Mouse (Mus musculus): Measurements from ENCODE around the gene Spsb4. TPM values are rescaled to one million over a fixed set of nuclear protein-coding genes. Genes with fewer than 3 reads are reported as not detected.

Gene Spsb4
- polyA plus RNA-seq, 1 experiment, result 0.24 TPM

DNA sequence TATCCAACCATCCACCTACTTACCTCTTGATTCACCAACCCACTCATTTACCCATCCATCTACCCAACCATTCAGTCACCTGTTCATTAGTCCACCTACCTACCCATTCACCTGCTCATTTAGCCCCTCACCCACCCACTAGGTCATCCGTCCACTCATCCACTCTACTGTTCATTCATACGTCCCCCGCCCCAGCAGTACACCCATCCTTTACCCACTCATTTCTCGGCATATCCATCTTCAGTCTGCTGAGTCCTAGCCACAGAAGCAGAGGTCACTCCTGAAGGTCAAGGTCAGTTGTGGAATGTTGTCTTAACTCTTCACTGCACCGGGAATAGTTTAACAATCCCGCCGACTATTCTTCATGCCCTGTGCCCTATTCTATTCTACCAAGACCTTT is 102.6 kb downstream of the Spsb4 start:
- Histone ChIP-seq H3K27me3 (ENCODE audit: control insufficient read depth, insufficient read depth, low read length) (no peaks in the 10 kb centered on the region), H3K4me3 (ENCODE audit: low read depth, low read length) (no peak overlapping the region), H3K27ac (ENCODE audit: insufficient read depth, low read depth, low read length) (no peak overlapping the region), H3K36me3 (ENCODE audit: control insufficient read depth, insufficient read depth, low read length) (no peaks in the 10 kb centered on the region), H3K4me1 (ENCODE audit: control insufficient read depth, insufficient read depth, insufficient read length, low read length) (no peaks in the 10 kb centered on the region)
- WGBS, result 45% methylated on average over 7 of the region's 7 CpGs
- TF ChIP-seq CTCF (IDR thresholded peaks at IDR 0.05; ENCODE audit: extremely low read depth, insufficient read length, insufficient replicate concordance, low read depth, low read length), result no peak
- no peak for TF ChIP-seq POLR2A (IDR thresholded peaks at IDR 0.05; ENCODE audit: low read depth, low read length)

GRCm38 (mm10) chr9:96914851-96915250 is 103.8 kb downstream of the Spsb4 start:
- Histone ChIP-seq H3K27me3 (ENCODE audit: control insufficient read depth, insufficient read depth, low read length) (no peaks in the 10 kb centered on the region), H3K27ac (ENCODE audit: insufficient read depth, low read depth, low read length) (no peak overlapping the region), H3K36me3 (ENCODE audit: control insufficient read depth, insufficient read depth, low read length) (no peaks in the 10 kb centered on the region), H3K4me3 (ENCODE audit: low read depth, low read length) (no peak overlapping the region), H3K4me1 (ENCODE audit: control insufficient read depth, insufficient read depth, insufficient read length, low read length) (peaks cover 3% of the 10 kb centered on the region; the same call in 1 of the 2 replicates)
- TF ChIP-seq CTCF (IDR thresholded peaks at IDR 0.05; ENCODE audit: extremely low read depth, insufficient read length, insufficient replicate concordance, low read depth, low read length) (no peak), POLR2A (IDR thresholded peaks at IDR 0.05; ENCODE audit: low read depth, low read length) (no peak)
- WGBS, result 77% methylated on average over 6 of the region's 6 CpGs

- H3K27me3 ChIP-seq (ENCODE audit: control insufficient read depth, insufficient read depth, low read length), result no peaks in the 10 kb centered on the region
- H3K27ac ChIP-seq (ENCODE audit: insufficient read depth, low read depth, low read length), result no peak overlapping the region
- no peak overlapping the region for H3K4me3 ChIP-seq (ENCODE audit: low read depth, low read length)
- peaks cover 6% of the 10 kb centered on the region; the same call in 1 of the 2 replicates for H3K4me1 ChIP-seq (ENCODE audit: control insufficient read depth, insufficient read depth, insufficient read length, low read length)
- WGBS, result 94% methylated on average over 3 of the region's 3 CpGs
- TF ChIP-seq CTCF (IDR thresholded peaks at IDR 0.05; ENCODE audit: extremely low read depth, insufficient read length, insufficient replicate concordance, low read depth, low read length), result no peak
- no peak for TF ChIP-seq POLR2A (IDR thresholded peaks at IDR 0.05; ENCODE audit: low read depth, low read length)
- H3K36me3 ChIP-seq (ENCODE audit: control insufficient read depth, insufficient read depth, low read length), result no peaks in the 10 kb centered on the region
Measured at GRCm38 (mm10) chr9:96914005-96914404, 104.6 kb downstream of the Spsb4 start.

- TF ChIP-seq POLR2A (IDR thresholded peaks at IDR 0.05; ENCODE audit: low read depth, low read length) (no peak), CTCF (IDR thresholded peaks at IDR 0.05; ENCODE audit: extremely low read depth, insufficient read length, insufficient replicate concordance, low read depth, low read length) (no peak)
- no peaks in the 10 kb centered on the region for H3K27me3 ChIP-seq (ENCODE audit: control insufficient read depth, insufficient read depth, low read length)
- WGBS, result 28% methylated on average over 1 of the region's 1 CpGs
- peaks cover 15% of the 10 kb centered on the region for H3K4me1 ChIP-seq (ENCODE audit: control insufficient read depth, insufficient read depth, insufficient read length, low read length)
- H3K27ac ChIP-seq (ENCODE audit: insufficient read depth, low read depth, low read length), result peak overlapping the region; percentile 77
- H3K36me3 ChIP-seq (ENCODE audit: control insufficient read depth, insufficient read depth, low read length), result no peaks in the 10 kb centered on the region
- no peak overlapping the region for H3K4me3 ChIP-seq (ENCODE audit: low read depth, low read length)
Measured at GRCm38 (mm10) chr9:96909503-96909902, 109.1 kb downstream of the Spsb4 start.

GRCm38 (mm10) chr9:96908737-96909136 is 109.9 kb downstream of the Spsb4 start:
- TF ChIP-seq POLR2A (IDR thresholded peaks at IDR 0.05; ENCODE audit: low read depth, low read length) (no peak), CTCF (IDR thresholded peaks at IDR 0.05; ENCODE audit: extremely low read depth, insufficient read length, insufficient replicate concordance, low read depth, low read length) (no peak)
- Histone ChIP-seq H3K27ac (ENCODE audit: insufficient read depth, low read depth, low read length) (peak overlapping the region; percentile 77), H3K27me3 (ENCODE audit: control insufficient read depth, insufficient read depth, low read length) (no peaks in the 10 kb centered on the region), H3K36me3 (ENCODE audit: control insufficient read depth, insufficient read depth, low read length) (no peaks in the 10 kb centered on the region), H3K4me3 (ENCODE audit: low read depth, low read length) (no peak overlapping the region), H3K4me1 (ENCODE audit: control insufficient read depth, insufficient read depth, insufficient read length, low read length) (peaks cover 15% of the 10 kb centered on the region)
- 59% methylated on average over 2 of the region's 2 CpGs for WGBS

DNA sequence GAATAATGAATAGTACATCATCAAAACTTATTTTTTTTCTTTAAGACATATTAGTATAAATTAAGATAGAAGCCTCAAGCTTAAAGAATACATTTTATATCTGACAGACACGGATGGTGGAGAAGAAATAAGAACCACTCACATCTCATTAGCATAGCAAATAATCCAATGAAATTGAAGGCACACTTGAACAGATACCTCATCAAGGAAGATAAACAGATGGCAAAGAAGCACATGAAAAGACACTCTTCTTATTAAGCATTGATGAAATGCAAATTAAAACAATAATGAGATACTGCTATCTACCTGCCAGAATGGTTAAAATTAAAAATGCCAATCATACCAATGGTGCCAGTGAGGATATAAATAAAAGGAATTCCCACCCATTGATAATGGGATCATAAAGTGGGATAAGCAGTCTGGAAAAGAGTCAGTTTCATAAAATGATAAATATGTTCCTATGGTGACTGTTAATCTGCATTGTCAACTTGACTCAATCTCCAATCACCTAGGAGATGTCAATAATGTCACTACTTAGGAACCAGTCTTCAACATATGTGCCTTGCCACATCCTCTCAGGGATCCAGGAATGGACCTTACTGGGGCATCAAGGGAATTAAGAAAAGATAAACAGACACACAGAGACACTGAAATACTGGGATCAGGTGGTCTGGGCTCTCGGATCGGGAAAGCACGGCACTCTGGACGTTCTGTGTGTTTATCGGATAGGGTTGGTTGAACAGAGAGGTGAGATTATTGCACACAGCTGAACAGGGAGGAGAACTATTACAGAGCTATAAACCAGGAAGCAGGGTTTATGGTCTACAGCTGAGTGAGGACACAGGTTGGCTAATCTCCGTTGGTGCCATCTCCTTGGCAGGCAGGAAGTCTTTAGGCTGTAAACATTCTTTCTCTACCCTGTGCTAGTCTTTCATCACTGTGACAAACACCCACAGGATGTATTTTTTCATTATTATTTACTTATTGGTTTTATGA is 114.0 kb downstream of the Spsb4 start:
- WGBS, result 38% methylated on average over 7 of the region's 7 CpGs
- H3K27ac ChIP-seq (ENCODE audit: insufficient read depth, low read depth, low read length), result peak overlapping the region; percentile 55; the same call in 1 of the 2 replicates
- TF ChIP-seq CTCF (IDR thresholded peaks at IDR 0.05; ENCODE audit: extremely low read depth, insufficient read length, insufficient replicate concordance, low read depth, low read length) (no peak), POLR2A (IDR thresholded peaks at IDR 0.05; ENCODE audit: low read depth, low read length) (no peak)
- H3K27me3 ChIP-seq (ENCODE audit: control insufficient read depth, insufficient read depth, low read length), result no peaks in the 10 kb centered on the region
- no peaks in the 10 kb centered on the region for H3K36me3 ChIP-seq (ENCODE audit: control insufficient read depth, insufficient read depth, low read length)
- no peak overlapping the region for H3K4me3 ChIP-seq (ENCODE audit: low read depth, low read length)
- H3K4me1 ChIP-seq (ENCODE audit: control insufficient read depth, insufficient read depth, insufficient read length, low read length), result peaks cover 10% of the 10 kb centered on the region

GRCm38 (mm10) chr9:96899717-96900116 is 118.9 kb downstream of the Spsb4 start:
- Histone ChIP-seq H3K27me3 (ENCODE audit: control insufficient read depth, insufficient read depth, low read length) (no peaks in the 10 kb centered on the region), H3K36me3 (ENCODE audit: control insufficient read depth, insufficient read depth, low read length) (no peaks in the 10 kb centered on the region), H3K4me3 (ENCODE audit: low read depth, low read length) (no peak overlapping the region), H3K27ac (ENCODE audit: insufficient read depth, low read depth, low read length) (no peak overlapping the region), H3K4me1 (ENCODE audit: control insufficient read depth, insufficient read depth, insufficient read length, low read length) (no peaks in the 10 kb centered on the region)
- TF ChIP-seq CTCF (IDR thresholded peaks at IDR 0.05; ENCODE audit: extremely low read depth, insufficient read length, insufficient replicate concordance, low read depth, low read length) (no peak), POLR2A (IDR thresholded peaks at IDR 0.05; ENCODE audit: low read depth, low read length) (no peak)
- 80% methylated on average over 5 of the region's 5 CpGs for WGBS

Measured in small intestine, adult 2 months (tissue).